Mouse (Mus musculus) lung, embryonic 16.5 days (tissue): ENCODE measurements around the gene Rgs12. TPM values are rescaled to one million over a fixed set of nuclear protein-coding genes. Genes with fewer than 3 reads are reported as not detected.

Experiments used
- ATAC-seq: fragments of 200-750 bp; cut with Nextera tagmentation; 2 replicates; pipeline ENCODE4 v1.8.0; 2017; ENCODE audit warnings: low read depth, mild to moderate bottlenecking, moderate library complexity
- H3K27ac ChIP-seq: fragments of 300-500 bp; sonication (generic); 2 replicates; pipeline ENCODE4 v1.5.1; 2014; ENCODE audit warnings: mild to moderate bottlenecking, control low read depth, low read length
- H3K27me3 ChIP-seq: fragments of 300-500 bp; sonication (generic); 2 replicates; pipeline ENCODE4 v1.6.1; 2014; ENCODE audit warnings: low read depth, low read length, mixed read lengths; ENCODE audit not compliant: control insufficient read depth, insufficient read depth
- H3K36me3 ChIP-seq: fragments of 300-500 bp; sonication (generic); 2 replicates; pipeline ENCODE4 v1.6.1; 2014; ENCODE audit warnings: low read length; ENCODE audit not compliant: control insufficient read depth, insufficient read depth
- H3K4me1 ChIP-seq: fragments of 300-500 bp; sonication (generic); replicated peaks from 2 replicates; pipeline ENCODE4 v1.6.1; 2014; ENCODE audit warnings: low read length, mixed read lengths; ENCODE audit not compliant: control insufficient read depth, insufficient read depth
- H3K4me2 ChIP-seq: fragments of 300-500 bp; sonication (generic); 2 replicates; pipeline ENCODE4 v1.6.1; 2014; ENCODE audit warnings: low read depth, low read length, control low read depth
- H3K4me3 ChIP-seq: fragments of 300-500 bp; sonication (generic); 2 replicates; pipeline ENCODE4 v1.5.1; 2014; ENCODE audit warnings: mild to moderate bottlenecking, low read length, control low read depth
- H3K9ac ChIP-seq: fragments of 300-500 bp; sonication (generic); 2 replicates; pipeline ENCODE4 v1.6.1; 2014; ENCODE audit warnings: low read length, control low read depth
- H3K9me3 ChIP-seq: fragments of 300-500 bp; sonication (generic); 2 replicates; pipeline ENCODE4 v1.6.1; 2016; ENCODE audit warnings: low read length; ENCODE audit not compliant: control insufficient read depth
- WGBS: fragments of 180-500 bp; shearing (Covaris S2); extraction: QIAGEN DNeasy Blood & Tissue Kit; methylation state at CpG from one replicate; pipeline ENCODE4 v1.1.7; 2014; 5-methylcytosine and 5-hydroxymethylcytosine counted together
- microRNA-seq: library from miRNA; unstranded; fragments of <30 nt; microRNA quantifications from one replicate; pipeline ENCODE4, GENCODE M21; 2016
- polyA plus RNA-seq: library from polyadenylated mRNA; unstranded; fragments of >200 nt; fragmentation: Nextera tagmentation; extraction: Ambion mirVana; gene quantifications from 2 replicates; pipeline ENCODE4 v1.2.1, GENCODE M21; 2015

The Rgs12 gene
- polyA plus RNA-seq, 1 experiment from 2014 or later, result 34.7 TPM

- Histone ChIP-seq H3K27me3 (no peaks in the 10 kb centered on the region), H3K27ac (no peak overlapping the region), H3K4me2 (no peak overlapping the region), H3K36me3 (no peaks in the 10 kb centered on the region), H3K9me3 (no peaks in the 10 kb centered on the region), H3K9ac (no peak overlapping the region), H3K4me1 (no peaks in the 10 kb centered on the region), H3K4me3 (no peak overlapping the region)
- 75% methylated on average over 6 of the region's 6 CpGs for WGBS
- ATAC-seq, result no peak
Observed at GRCm38 (mm10) chr5:35071855-35072254, 122.6 kb downstream of the Rgs12 start.

- Histone ChIP-seq H3K27ac (no peak overlapping the region), H3K36me3 (no peaks in the 10 kb centered on the region), H3K4me3 (no peak overlapping the region), H3K4me1 (no peaks in the 10 kb centered on the region), H3K9ac (no peak overlapping the region), H3K27me3 (no peaks in the 10 kb centered on the region), H3K9me3 (no peaks in the 10 kb centered on the region), H3K4me2 (no peak overlapping the region)
- 79% methylated on average over 11 of the region's 11 CpGs for WGBS
- no peak for ATAC-seq
Observed at GRCm38 (mm10) chr5:35073235-35073634, 124.0 kb downstream of the Rgs12 start.

- no peak overlapping the region for H3K4me2 ChIP-seq
- no peaks in the 10 kb centered on the region for H3K36me3 ChIP-seq
- WGBS, result 68% methylated on average over 9 of the region's 9 CpGs
- no peak overlapping the region for H3K4me3 ChIP-seq
- peaks cover 2% of the 10 kb centered on the region; the same call in 1 of the 2 replicates for H3K27me3 ChIP-seq
- H3K4me1 ChIP-seq, result no peaks in the 10 kb centered on the region
- ATAC-seq, result no peak
- H3K9ac ChIP-seq, result no peak overlapping the region
- H3K27ac ChIP-seq, result no peak overlapping the region
- H3K9me3 ChIP-seq, result no peaks in the 10 kb centered on the region
Observed at GRCm38 (mm10) chr5:35073992-35074391, 124.7 kb downstream of the Rgs12 start.

- Histone ChIP-seq H3K36me3 (no peaks in the 10 kb centered on the region), H3K27ac (no peak overlapping the region), H3K27me3 (peaks cover 6% of the 10 kb centered on the region; the same call in 1 of the 2 replicates), H3K9ac (no peak overlapping the region), H3K4me3 (no peak overlapping the region), H3K4me1 (no peaks in the 10 kb centered on the region), H3K9me3 (no peaks in the 10 kb centered on the region), H3K4me2 (no peak overlapping the region)
- ATAC-seq, result no peak
- 90% methylated on average over 1 of the region's 1 CpGs for whole genome bisulfite sequencing
Observed at GRCm38 (mm10) chr5:35076369-35076768, 127.1 kb downstream of the Rgs12 start.

GRCm38 (mm10) chr5:35079101-35079500, 129.9 kb downstream of the Rgs12 start:
- H3K9ac ChIP-seq, result no peak overlapping the region
- H3K4me2 ChIP-seq, result no peak overlapping the region
- H3K4me1 ChIP-seq, result no peaks in the 10 kb centered on the region
- peaks cover 6% of the 10 kb centered on the region; the same call in 1 of the 2 replicates for H3K27me3 ChIP-seq
- no peak for ATAC-seq
- H3K27ac ChIP-seq, result no peak overlapping the region
- H3K4me3 ChIP-seq, result no peak overlapping the region
- H3K36me3 ChIP-seq, result no peaks in the 10 kb centered on the region
- no peaks in the 10 kb centered on the region for H3K9me3 ChIP-seq
- WGBS, result 29% methylated on average over 18 of the region's 18 CpGs

- ATAC-seq, result no peak
- Histone ChIP-seq H3K4me3 (no peak overlapping the region), H3K27ac (no peak overlapping the region), H3K36me3 (no peaks in the 10 kb centered on the region), H3K9ac (no peak overlapping the region), H3K4me1 (no peaks in the 10 kb centered on the region), H3K4me2 (no peak overlapping the region), H3K9me3 (no peaks in the 10 kb centered on the region), H3K27me3 (no peaks in the 10 kb centered on the region)
- 71% methylated on average over 3 of the region's 3 CpGs for WGBS
Observed at GRCm38 (mm10) chr5:35084913-35085312, 135.7 kb downstream of the Rgs12 start.

GRCm38 (mm10) chr5:35088785-35089613, 139.8 kb downstream of the Rgs12 start:
- WGBS, result 60% methylated on average over 9 of the region's 9 CpGs
- Histone ChIP-seq H3K9me3 (no peaks in the 10 kb centered on the region), H3K9ac (no peak overlapping the region), H3K4me1 (no peaks in the 10 kb centered on the region), H3K4me3 (no peak overlapping the region), H3K27ac (no peak overlapping the region), H3K27me3 (no peaks in the 10 kb centered on the region), H3K36me3 (peaks cover 15% of the 10 kb centered on the region), H3K4me2 (no peak overlapping the region)
- no peak for ATAC-seq

Small RNA genes within 50 kb of the gene (microRNA-seq; reads per million reads assigned to microRNA genes)
- gene Mir3097, result 3.0 reads per million, percentile 8 among the genes with 10 or more reads in this experiment

Other genes with a start within 250 kb of the Rgs12 start
- gene Htt, start 187.7 kb upstream of the Rgs12 start, polyA plus RNA-seq, result 10.1 and 12.5 TPM in 2 replicates
- gene Msantd1, start 41.4 kb upstream of the Rgs12 start, polyA plus RNA-seq, result 0.85 and 1.1 TPM in 2 replicates
- 0.84 and 3.2 TPM in 2 replicates for gene Hgfac, start 92.1 kb downstream of the Rgs12 start, polyA plus RNA-seq
- gene Dok7, start 107.3 kb downstream of the Rgs12 start, polyA plus RNA-seq, result 2.5 TPM in 2 replicates
- gene Lrpap1, start 156.3 kb downstream of the Rgs12 start, polyA plus RNA-seq, result 171 and 172 TPM in 2 replicates